Mouse (Mus musculus) T-helper 17 cell (primary cell): ENCODE measurements at regions not wholly inside any gene's neighbourhood (a gene's known extent, or its start where the extent isn't known, plus 50 kb on each side); places are given as distances from the start of the nearest gene placed in this dataset.

Experiments
- in situ Hi-C, 2 experiments: fragments of 300-600 bp; cut with MboI, MseI; formaldehyde crosslinking; loops; 1 replicate in 1 of 2; 2 replicates in 1 of 2; pipeline ENCODE4 v1.15.1; 2025; ENCODE audit warnings: high pct_unique_total_duplicates in 2 of 2

DNA sequence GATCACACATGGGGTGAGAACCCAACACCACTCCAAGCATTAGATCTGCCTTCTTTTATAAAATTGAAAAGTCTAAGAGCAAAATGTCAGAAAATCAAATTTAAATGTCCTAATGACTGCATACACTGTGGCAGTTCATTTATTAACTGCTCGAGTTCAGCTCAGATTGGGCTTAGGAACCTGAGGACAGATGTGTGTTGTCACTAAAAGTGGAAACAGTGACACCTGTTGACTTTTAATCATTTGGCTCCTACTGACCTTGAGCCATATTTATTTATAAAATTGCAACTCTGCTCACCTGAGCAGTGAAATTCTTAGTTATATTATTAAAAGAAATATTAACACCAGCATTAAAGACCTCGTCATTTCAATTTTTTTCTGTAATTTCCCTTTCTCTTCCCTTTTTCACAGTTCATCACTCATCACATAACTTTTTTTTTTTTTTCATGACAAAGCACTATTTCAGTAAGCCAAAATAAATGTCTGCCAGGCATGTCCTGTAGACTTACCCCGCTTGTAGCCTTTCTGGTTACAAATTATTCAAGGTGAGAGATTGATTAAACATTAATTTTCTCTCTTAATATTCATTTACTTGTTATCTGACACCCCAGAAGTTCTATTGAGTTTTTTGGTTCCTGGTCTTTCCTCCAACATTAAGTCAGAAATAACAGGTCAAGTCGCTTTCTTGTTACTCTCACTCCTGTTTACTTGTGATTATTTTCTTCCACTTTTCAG lies 274.2 kb upstream of the Tet2 start:
- in situ Hi-C loops, result no loop called here

DNA sequence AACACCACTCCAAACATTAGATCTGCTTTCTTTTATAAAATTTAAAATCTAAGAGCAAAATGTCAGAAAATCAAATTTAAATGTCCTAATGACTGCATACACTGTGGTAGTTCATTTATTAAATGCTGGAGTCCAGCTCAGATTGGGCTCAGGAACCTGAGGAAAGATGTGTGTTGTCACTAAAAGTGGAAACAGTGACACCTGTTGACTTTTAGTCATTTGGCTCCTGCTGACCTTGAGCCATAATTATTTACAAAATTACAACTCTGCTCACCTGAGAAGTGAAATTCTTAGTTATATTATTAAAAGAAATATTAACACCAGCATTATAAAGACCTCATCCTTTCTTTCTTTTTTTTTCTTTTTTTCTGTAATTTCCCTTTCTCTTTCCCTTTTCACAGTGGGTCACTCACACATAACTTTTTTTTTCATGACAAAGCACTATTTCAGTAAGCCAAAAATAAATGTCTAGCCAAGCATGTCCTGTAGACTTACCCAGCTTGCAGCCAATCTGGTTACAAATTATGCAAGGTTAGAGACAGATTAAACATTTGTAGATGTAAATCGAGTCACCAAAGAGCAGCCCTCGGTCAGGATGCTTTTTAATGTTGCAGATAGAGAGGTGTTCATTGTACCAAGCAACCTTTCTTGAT lies 288.9 kb upstream of the Tet2 start:
- in situ Hi-C loops, result no loop called here

DNA sequence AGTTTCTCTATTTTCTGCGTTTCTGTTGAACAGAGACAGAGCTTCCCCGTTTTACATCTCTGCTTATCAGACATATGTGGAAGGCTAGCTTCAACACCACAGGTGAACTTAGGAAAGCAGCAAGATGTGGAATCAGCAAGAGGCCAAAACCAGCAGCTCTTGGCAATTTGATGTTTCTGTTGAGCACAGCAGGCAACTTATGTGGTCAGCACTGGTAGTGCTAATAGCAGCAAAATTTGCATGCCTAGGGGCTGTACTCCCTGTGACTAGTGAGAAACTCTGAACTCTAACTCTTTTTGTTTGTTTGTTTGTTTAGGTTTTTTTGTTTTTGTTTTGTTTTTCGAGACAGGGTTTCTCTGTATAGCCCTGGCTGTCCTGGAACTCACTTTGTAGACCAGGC lies 289.5 kb upstream of the Tet2 start:
- in situ Hi-C loops, result no loop called here

DNA sequence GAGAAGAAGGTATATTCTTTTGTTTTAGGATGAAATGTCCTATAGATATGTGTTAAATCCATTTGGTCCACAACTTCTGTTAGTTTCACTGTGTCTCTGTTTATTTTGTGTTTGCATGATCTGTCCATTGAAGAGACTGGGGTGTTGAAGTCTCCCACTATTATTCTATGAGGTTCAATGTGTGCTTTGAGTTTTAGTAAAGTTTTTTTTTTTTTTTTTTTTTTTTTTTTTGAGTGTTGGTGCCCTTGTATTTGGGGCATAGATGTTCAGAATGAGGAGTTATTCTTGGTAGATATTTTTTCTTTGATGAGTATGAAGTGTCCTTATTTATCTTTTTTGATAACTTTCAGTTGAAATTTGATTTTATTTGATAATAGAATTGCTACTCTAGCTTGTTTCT lies 301.4 kb upstream of the Tet2 start:
- in situ Hi-C loops, result no loop called here

DNA sequence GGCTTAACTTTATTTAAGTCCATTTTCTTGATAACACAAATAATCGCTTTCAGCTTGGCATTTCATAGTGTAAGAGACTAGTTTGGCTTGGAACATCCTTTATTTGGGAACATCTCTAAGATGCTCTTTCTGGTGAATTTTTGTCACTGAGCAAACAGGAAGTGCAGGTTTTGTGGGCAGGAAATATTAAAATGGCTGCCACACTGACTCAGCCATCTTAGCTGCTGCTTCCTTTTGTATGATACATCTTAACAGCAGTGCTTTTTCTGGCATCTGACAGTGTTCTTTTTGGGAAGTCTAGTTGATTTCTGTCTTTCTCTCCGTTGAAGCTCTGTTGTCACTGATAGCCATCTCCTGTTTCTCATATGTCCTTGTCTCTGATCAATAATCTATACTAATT lies 329.4 kb upstream of the Tet2 start:
- in situ Hi-C loops, result no loop called here

DNA sequence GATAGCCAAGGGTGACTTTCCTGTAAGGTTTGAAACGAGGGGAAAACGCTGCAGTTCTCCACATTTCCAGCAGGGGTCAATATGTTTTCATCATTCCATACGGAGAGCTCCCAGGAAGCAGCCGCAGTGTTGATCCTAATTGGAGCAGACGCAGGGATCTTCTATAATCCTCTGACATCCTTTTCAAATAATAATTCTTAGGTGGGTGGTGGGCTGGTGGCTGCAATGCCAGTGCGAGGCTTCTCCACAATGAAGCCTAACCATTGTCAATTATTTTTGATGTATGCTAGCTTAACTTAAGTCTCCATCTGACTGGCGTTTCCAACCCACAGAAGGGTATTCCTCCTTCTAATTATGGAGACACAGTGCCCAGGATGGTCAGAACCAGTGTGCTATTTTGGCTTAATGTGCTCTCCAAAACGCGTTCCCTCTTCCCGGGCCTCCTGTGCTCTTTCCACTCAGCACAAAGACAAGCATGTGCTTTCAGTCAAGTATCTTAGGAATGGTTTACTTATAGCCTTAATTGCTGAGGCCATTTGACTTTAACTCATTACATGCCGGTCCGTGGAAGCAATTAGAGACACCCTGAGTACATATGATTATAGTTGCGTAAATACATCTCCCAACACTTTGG lies 331.6 kb upstream of the Tet2 start:
- in situ Hi-C loops, result no loop called here

DNA sequence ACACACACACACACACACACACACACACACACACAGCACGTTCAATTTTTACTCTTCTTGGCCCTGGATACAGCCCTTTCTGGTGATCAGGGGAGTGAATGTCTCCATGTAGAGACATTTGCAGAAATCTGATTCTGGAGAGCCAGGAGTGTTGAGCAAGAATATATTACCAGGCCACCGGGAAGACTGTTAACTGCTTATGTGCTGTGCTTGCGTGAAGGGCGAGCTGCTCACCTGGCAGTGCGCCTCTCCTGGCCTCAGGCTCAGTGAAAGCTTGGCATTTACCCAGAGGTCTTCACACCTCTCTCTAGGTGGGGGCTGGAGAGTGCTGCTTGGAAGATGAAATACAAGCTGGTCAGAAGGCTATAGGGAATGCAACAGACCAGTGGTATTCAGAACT lies 332.4 kb upstream of the Tet2 start:
- in situ Hi-C loops, result no loop called here

DNA sequence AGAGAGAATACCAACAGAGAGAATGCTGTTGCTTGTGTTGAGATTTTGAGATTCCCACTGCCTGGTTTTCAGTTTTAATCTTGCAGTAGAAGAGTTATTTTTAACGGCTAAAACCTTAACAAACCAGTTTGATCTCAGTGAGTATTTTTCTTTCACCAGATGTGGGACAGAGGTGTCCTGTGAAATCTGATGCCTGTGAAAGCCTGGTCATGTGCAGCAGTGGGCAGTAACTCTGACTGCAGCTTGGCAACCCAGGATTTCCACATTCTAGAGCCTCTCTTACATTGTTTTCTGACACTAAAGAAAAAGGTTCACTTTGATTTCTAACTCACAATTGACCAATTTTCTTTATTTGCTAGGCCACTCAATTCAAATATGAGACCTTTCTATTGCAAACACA lies 335.7 kb upstream of the Tet2 start:
- in situ Hi-C loops, result no loop called here

DNA sequence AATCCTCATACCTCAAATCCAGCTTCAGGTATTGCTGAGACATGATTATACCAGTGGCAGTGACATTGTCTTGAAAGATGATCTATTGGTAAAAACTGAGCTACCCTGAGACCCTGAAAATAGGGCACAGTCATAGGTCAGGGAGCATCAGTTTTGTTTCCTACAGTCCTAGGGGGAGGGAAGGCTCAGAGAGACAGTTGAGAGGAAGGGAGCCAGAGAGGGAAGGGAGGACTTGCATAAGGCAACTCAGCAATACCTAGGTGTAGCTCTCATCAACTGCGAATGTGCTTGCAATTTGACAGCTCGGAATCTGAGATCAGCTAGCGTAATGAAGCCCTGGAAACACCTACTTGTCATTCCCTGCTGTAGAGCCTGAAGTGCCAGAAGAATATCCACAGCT lies 334.4 kb upstream of the Cxxc4 start:
- in situ Hi-C loops, result no loop called here

DNA sequence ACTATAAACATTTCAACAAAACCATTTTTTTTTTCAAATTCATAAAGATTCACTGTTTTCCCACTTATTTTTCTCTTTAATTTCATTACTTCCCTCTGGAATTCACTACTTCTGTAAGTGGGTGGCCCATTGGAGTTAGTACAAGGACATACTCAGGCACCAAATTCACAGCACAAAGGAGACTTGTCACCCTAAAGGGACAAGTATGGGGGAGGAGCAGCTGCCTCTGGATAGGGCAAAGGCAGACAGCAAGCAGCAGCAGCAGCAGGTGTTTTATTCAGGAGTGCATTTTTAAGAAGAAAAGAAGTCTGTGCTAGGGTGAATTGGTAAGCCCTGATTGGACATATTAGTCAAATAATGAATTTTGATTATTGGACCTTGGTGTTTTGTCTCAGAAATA lies 314.1 kb upstream of the Cxxc4 start:
- in situ Hi-C loops, result no loop called here

DNA sequence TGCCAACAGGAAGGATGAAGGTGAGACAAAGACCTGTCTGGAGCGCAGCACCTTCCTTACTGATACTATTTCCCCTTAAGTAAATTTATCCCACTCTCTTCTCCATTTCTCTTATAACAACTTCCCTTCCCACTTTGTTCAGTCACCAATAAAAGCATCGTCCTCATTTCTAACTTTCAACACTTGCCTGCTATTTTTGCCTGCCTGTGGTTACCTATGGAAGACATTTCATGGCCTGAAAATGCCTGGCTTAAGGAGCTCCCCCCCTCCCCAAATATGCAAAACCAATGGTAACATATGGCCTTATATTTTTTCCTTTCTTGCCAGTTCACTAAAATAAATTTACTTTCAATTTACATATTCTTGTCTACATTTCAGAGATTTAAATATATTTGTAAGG lies 271.0 kb upstream of the Cxxc4 start:
- in situ Hi-C loops, result no loop called here

DNA sequence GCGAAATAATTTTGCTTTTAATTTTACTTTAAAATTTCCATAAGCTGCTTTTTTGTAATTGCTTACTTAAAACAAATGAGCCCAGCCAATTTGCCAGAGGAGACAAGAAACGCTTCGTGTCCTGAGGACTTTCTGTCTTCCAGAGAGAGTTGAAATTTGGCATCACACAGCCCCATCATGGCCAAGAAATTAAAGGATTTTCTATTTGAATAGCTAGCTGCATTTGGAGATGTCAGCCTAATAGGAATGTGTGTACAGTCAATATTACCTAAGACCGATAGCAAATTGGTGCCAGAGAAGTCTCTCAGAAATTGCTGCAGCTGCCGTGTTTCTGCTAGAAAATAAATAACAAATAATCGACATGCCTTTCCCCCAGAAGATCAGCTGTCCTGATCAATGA lies 268.1 kb upstream of the Cxxc4 start:
- in situ Hi-C loops, result no loop called here

DNA sequence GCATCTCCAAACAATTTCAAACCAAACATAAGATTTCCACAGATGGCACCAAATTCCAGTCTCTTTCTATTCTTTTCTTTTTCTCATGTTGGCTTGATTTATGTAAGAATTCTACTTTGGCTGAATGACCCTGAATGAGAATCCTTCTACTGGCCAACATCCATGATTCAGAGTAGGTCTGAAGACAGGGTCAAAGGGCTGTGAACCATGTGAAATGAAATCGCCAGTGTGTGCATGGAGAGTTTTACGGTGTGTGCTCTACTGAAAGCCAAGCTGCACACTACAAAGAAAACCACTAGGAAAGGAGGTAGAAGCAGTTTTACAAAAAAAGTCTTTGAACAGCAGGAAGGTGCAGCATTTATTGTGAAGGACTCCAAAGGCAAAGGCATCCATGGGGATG lies 263.5 kb upstream of the Cxxc4 start:
- in situ Hi-C loops, result no loop called here

DNA sequence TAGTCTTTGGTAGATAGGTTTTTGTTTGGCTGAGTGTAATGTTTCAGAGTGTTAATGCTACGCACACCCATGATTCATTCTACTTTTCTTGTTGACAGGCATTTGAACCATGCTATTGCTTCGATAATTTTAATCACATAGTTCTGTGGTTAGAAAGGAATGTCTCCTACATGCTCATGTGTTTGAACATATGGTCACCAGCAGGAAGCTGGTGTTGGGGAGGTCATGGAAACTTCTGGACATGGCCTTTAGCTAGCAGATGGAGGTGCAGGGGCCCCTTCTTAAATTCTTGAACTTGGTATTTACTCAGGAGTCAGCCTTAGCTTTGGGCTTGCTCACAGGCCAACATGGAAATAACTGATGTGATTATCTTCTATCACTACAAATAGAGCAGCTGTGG lies 248.6 kb upstream of the Cxxc4 start:
- in situ Hi-C loops, result no loop called here

DNA sequence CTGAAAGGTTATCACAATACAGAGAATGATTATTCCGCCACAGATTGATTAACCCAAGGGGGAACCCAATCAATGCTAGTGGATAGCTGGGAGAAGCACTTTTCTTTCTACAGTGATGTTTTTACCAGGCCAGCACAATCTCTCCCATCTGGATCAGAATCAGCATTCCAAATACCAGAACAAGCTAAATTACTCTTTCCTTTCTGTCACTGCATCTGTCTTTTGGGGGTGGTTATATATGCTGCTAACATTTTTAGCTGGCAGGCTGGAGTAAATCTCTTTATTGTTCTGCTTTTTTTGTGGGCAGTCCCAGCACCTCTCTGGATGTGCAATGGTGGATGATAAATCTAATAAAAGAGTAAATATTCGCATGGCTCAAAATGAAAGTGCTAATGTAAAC lies 242.3 kb upstream of the Cxxc4 start:
- in situ Hi-C loops, result no loop called here

DNA sequence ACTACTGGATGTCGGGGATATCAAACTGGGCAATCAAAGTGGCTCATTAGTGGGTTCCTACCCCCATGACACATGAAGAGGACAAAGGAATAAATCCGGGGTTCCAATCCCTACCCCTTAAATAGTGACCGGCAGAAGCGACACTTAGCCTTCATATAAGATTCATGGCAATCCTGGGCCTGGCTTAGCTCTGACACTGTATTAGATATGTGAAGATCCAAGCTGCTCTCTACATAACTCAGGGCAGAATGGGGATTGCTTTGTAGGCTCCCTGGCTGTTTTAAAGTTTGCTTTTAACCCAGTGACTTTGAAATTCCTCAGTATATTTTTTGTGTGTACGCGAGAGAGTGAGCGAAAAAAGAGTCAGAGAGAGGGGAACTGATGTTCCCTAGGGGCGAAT lies 236.3 kb upstream of the Cxxc4 start:
- in situ Hi-C loops, result no loop called here

DNA sequence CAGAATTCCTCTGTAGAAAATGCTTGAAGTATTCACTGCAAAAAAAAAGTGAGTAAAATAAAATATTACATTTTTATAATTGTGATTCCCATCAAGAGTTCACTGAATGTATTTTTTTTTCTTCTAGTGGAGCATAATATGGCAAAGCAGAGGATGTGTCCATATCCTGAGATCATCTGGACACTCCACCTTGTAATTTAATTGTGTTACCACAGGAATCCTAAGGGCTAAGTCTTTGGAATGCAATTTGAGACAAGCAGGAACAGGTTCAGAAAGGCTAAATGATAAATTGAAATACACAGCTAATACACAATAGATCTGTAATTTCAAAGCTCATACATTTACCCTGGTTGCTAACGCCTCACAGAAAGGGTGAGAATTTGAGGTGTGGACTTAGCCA lies 235.7 kb upstream of the Cxxc4 start:
- in situ Hi-C loops, result no loop called here

DNA sequence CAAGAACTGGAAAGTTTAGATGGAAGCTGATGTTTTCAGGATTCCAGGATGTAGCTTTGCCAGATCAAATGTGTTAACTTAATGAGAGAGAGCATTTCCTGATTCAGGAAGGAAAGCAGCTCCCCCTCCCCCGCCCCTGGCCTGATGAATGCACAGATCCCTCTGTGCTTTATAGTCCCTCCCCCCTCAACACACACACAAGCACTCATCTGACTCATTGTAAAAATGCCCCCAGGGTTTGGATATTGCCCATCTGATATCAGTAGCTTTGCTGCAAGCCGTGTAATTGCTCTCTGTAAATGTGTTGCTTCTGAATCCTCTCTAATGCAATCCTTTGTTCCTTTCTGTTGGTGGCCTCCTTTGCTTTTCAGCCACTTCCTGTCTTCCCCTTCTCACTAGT lies 221.5 kb upstream of the Cxxc4 start:
- in situ Hi-C loops, result no loop called here

DNA sequence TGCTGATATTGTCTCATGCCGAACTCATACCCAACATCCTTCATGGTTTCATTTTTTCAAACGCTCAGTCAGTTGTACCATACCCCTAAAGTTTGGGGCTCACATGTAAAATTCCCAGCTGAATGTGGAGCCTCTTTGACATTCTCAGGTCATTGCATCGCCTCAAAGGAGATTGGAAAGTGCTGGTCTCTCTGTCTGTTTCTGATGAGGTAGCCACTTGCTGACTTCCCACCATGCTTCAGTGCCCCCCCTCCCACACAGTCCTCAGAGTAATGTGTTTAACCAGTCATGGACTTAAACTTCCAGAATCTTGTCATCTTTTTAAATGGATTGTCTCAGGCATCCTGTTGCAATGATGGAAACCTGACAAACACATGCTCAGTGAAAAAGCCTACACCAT lies 220.9 kb upstream of the Cxxc4 start:
- in situ Hi-C loops, result no loop called here

DNA sequence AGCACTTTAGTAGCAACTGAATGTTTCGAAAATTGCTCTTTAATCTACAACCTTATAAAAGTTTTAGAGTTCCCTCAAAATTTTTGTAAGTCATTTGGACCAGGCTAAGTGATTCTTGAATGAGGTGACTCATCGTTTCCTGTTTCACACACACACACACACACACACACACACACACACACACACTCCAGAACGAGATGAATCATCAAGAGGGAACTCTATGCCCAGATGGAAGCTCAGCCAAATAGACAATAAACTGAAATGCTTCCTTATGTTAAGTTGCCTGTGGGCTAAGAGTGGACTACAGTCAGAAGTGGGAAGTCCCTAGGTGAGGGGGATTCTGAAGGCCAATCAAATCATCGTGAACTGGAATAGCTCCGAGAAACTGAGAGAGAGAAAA lies 202.4 kb upstream of the Cxxc4 start:
- in situ Hi-C loops, result no loop called here

DNA sequence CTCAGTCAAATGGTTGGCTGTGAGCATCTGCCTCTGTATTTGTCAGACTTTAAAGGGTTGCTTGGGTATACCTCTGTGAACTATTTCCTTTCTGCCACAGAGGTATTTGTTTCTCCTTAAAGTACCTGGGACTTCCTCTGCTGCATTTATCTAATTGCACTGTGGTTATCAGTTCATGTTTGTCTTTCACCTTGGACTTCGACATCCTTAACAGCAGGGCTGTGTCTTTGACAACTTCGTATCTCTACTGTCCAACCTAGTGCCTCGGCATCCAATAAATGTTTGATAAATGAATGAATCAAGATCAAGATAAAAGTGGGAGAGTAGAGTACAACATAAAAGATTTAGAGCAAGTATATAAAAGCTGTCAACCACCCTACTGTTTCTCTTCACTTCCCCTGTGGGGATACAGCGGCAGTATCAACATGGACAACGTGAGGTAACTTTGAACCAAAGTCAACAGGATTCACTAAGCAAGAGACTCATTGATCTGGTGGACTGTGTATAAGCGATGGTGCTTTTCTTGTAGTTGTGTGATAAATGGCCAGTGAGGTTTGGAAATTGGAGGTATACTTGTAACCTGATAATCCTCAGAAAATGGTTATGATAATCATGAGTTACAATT lies 199.9 kb upstream of the Cxxc4 start:
- in situ Hi-C loops, result no loop called here

DNA sequence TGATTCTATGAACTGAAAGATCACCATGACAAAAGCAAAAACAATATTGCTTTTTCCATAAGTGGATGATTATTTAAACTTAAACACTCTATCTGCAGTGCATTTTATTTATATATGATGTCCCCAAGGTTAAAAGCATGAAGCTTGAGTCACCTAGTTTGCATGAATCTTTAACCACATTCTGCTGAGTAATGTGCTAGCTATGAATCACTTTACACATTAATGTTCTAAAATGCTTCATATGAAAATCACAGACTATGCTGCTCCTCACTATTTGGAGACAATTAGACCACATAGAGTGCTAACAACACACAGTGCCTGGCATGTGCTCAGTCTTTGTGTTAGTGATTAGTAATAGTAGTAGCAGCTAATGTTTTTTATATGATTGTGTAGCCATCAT lies 185.6 kb upstream of the Cxxc4 start:
- in situ Hi-C loops, result no loop called here

DNA sequence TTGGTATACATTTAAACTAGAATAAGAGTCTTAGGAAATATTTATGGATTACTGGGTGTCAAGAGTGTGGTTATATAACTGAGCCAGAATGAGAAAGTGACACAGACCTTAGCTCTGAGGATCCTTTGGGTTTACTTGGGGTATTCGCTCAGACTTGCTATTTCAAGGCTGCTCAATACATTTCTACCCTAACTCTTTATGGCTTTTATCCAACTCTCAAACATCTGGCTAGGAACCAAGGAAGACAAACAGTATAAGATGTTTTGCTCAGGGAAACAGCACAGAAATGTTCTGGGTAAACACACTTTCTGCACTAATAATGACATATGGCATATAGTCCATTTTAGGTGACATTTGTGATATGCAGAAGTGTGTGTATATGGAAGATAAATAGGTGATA lies 153.8 kb upstream of the Cxxc4 start:
- in situ Hi-C loops, result loop anchor here in 1 of 2 experiments (5.0 kb wide), 1 partner anchor 605 kb away; no protein-coding TSS in a partner anchor
